Mouse (Mus musculus) ES-E14 (cell line): ENCODE measurements at regions not wholly inside any gene's neighbourhood (a gene's known extent, or its start where the extent isn't known, plus 50 kb on each side); places are given as distances from the start of the nearest gene placed in this dataset.
A peak's percentile ranks its signal among the peaks of the same experiment; 100 is the strongest.

Experiments
- DNase-seq: peaks from one replicate; pipeline ENCODE4 v3.0.0-alpha.2; 2013; ENCODE audit warnings: low read depth, low spot score
- H3K27ac ChIP-seq: 2 replicates; pipeline ENCODE4 v1.5.1; 2012; ENCODE audit warnings: low read depth, mild to moderate bottlenecking, low read length, moderate library complexity, mixed read lengths; ENCODE audit not compliant: poor library complexity, insufficient read depth, severe bottlenecking
- H3K36me3 ChIP-seq: 2 replicates; pipeline ENCODE4 v1.6.1; 2012; ENCODE audit warnings: mild to moderate bottlenecking, low read length, moderate library complexity, mixed read lengths; ENCODE audit not compliant: control insufficient read depth, poor library complexity, insufficient read depth, severe bottlenecking
- H3K4me1 ChIP-seq, 2 experiments: fragments of 150-350 bp in 1 of 2; sonication (generic) in 1 of 2; 2 replicates each; pipeline ENCODE4 v1.6.1; 2012; ENCODE audit warnings: low read length in 2 of 2, mild to moderate bottlenecking in 1 of 2, mixed read lengths in 1 of 2; ENCODE audit not compliant: control insufficient read depth in 2 of 2, insufficient read depth in 2 of 2, poor library complexity in 1 of 2
- H3K4me3 ChIP-seq, 2 experiments: fragments of 150-350 bp in 1 of 2; sonication (generic) in 1 of 2; 2 replicates each; pipeline ENCODE4 v1.5.1; 2012; ENCODE audit warnings: low read length in 2 of 2, low read depth in 1 of 2, mild to moderate bottlenecking in 1 of 2, mixed read lengths in 1 of 2; ENCODE audit not compliant: insufficient read depth in 1 of 2, poor library complexity in 1 of 2, severe bottlenecking in 1 of 2
- H3K9ac ChIP-seq: 2 replicates; pipeline ENCODE4 v1.6.1; 2012; ENCODE audit warnings: low read depth, mild to moderate bottlenecking, low read length, mixed read lengths; ENCODE audit not compliant: poor library complexity, insufficient read depth, severe bottlenecking
- H3K9me3 ChIP-seq: fragments of 150-350 bp; sonication (generic); 2 replicates; pipeline ENCODE4 v1.6.1; 2012; ENCODE audit warnings: low read depth, mild to moderate bottlenecking, low read length; ENCODE audit not compliant: control insufficient read depth, insufficient read depth
- CHD2 ChIP-seq: IDR thresholded peaks from 2 replicates; pipeline ENCODE4 v1.6.1; 2014; ENCODE audit warnings: mild to moderate bottlenecking, low read depth, low read length, inconsistent platforms
- HCFC1 ChIP-seq: IDR thresholded peaks from 2 replicates; pipeline ENCODE4 v1.6.1; 2012; ENCODE audit warnings: low read length, inconsistent platforms, borderline replicate concordance; ENCODE audit not compliant: insufficient read depth
- MAFK ChIP-seq: IDR thresholded peaks from 2 replicates; pipeline ENCODE4 v1.6.1; 2014; ENCODE audit warnings: mild to moderate bottlenecking, low read depth, low read length, inconsistent platforms; ENCODE audit not compliant: insufficient read depth
- ZC3H11A ChIP-seq: IDR thresholded peaks from 2 replicates; pipeline ENCODE4 v1.6.1; 2012; ENCODE audit warnings: low read depth, mild to moderate bottlenecking, inconsistent platforms, low read length, borderline replicate concordance
- ZNF384 ChIP-seq: IDR thresholded peaks from 2 replicates; pipeline ENCODE4 v1.6.1; 2012; ENCODE audit warnings: low read depth, low read length, inconsistent platforms
- in situ Hi-C, 2 experiments: fragments of 600-800 bp; cut with MboI; formaldehyde crosslinking; loops; one replicate each; pipeline ENCODE4 v1.15.1; 2025; ENCODE audit warnings: low sequenced_read_pairs in 2 of 2, inconsistent platforms in 1 of 2; ENCODE audit not compliant: unreplicated experiment in 2 of 2

GRCm38 (mm10) chr8:50321356-50321963, 1477.7 kb upstream of the Tenm3 start:
- Histone ChIP-seq H3K4me3 (no peak overlapping the region), H3K27ac (no peak overlapping the region), H3K4me1 (no peaks in the 10 kb centered on the region), H3K36me3 (no peaks in the 10 kb centered on the region), H3K9ac (no peak overlapping the region), H3K9me3 (no peaks in the 10 kb centered on the region)
- DNase-seq = no peak
- in situ Hi-C loops = no loop called here
- no peak for TF ChIP-seq MAFK
- TF ChIP-seq CHD2 = no peak
- no peak for TF ChIP-seq ZNF384
- no peak for TF ChIP-seq ZC3H11A
- no peak for TF ChIP-seq HCFC1

GRCm38 (mm10) chr8:50316641-50317040, 1472.9 kb upstream of the Tenm3 start:
- Histone ChIP-seq H3K4me1 (no peaks in the 10 kb centered on the region), H3K36me3 (no peaks in the 10 kb centered on the region), H3K9me3 (no peaks in the 10 kb centered on the region), H3K9ac (no peak overlapping the region), H3K4me3 (no peak overlapping the region), H3K27ac (no peak overlapping the region)
- in situ Hi-C loops = no loop called here
- TF ChIP-seq MAFK = no peak
- no peak for TF ChIP-seq ZNF384
- no peak for DNase-seq

DNA sequence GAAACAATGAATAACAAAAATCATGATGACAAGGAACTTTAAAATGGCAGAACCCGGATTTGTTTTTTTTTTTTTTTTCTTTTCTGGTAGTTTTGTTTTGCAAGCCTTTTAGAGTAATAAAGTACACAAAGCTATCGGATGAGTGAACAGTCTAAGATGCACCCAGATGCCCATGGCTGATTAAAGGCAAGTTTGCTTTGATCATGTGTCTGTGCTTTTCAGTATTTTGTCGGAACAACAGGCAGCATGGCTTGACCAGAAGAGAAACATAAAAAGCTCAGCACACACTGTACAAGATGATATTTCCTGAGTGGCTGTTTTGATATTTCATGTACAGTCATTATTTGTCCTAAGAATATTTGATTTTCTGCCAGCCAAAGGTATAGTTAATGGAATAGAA, 1466.6 kb upstream of the Tenm3 start:
- H3K27ac ChIP-seq = no peak overlapping the region
- H3K4me1 ChIP-seq = no peaks in the 10 kb centered on the region
- TF ChIP-seq ZNF384 (no peak), CHD2 (no peak), HCFC1 (no peak), ZC3H11A (no peak), MAFK (no peak)
- in situ Hi-C loops = no loop called here
- no peak for DNase-seq
- no peak overlapping the region for H3K9ac ChIP-seq
- no peak overlapping the region for H3K4me3 ChIP-seq
- H3K9me3 ChIP-seq = no peaks in the 10 kb centered on the region
- H3K36me3 ChIP-seq = no peaks in the 10 kb centered on the region

DNA sequence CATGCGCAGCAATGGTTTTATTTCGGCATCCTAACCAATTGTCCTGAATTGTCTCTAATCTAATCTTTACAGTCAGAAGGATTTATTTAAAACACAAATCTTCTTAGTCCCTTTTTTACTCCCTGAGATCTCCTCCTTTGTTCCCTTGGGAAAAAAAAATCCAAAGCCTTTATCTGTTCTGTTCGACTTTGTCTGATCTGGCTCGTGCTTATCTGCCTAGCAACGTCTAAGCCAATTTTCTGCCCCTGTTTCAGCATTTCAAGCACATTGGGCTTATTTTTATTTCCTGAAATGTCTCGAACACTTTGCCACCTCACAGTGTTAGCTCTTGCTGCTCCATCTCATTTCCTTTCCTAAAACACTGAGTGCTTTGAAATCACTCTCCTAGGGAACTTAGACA, 1456.6 kb upstream of the Tenm3 start:
- TF ChIP-seq ZC3H11A (no peak), CHD2 (no peak), ZNF384 (no peak), MAFK (no peak), HCFC1 (no peak)
- H3K36me3 ChIP-seq = no peaks in the 10 kb centered on the region
- no peak overlapping the region for H3K9ac ChIP-seq
- H3K27ac ChIP-seq = no peak overlapping the region
- in situ Hi-C loops = no loop called here
- no peaks in the 10 kb centered on the region for H3K9me3 ChIP-seq
- H3K4me3 ChIP-seq = no peak overlapping the region
- H3K4me1 ChIP-seq = no peaks in the 10 kb centered on the region
- no peak for DNase-seq

GRCm38 (mm10) chr8:50293501-50293900, 1449.8 kb upstream of the Tenm3 start:
- DNase-seq = peak; percentile 69
- no peak overlapping the region for H3K4me3 ChIP-seq
- H3K36me3 ChIP-seq = no peaks in the 10 kb centered on the region
- no peak overlapping the region for H3K9ac ChIP-seq
- no peaks in the 10 kb centered on the region for H3K9me3 ChIP-seq
- no peaks in the 10 kb centered on the region for H3K4me1 ChIP-seq
- H3K27ac ChIP-seq = no peak overlapping the region
- in situ Hi-C loops = no loop called here
- TF ChIP-seq HCFC1 (no peak), ZNF384 (no peak), ZC3H11A (no peak), MAFK (no peak)
